Mouse (Mus musculus): ENCODE data around the gene Olfr209. TPM values are rescaled to one million over a fixed set of nuclear protein-coding genes. Genes with fewer than 3 reads are reported as not detected.

Olfr209 gene
- polyA plus RNA-seq (2015; fragmentation: Nextera tagmentation; extraction: Ambion mirVana): not detected in 2 replicates

GRCm38 (mm10) chr16:59363893-59364292, at the start of gene Olfr209:
Gene Olfr209, minus strand, starts transcription at chr16:59363993.
- no peak within 1 kb of the TSS for H3K4me3 ChIP-seq (ENCODE audit: low read depth, low read length)
- H3K36me3 ChIP-seq (ENCODE audit: control insufficient read depth, insufficient read depth): no peaks in the 10 kb centered on the region
- H3K4me2 ChIP-seq (replicated peaks; ENCODE audit: low read depth): no peak within 1 kb of the TSS
- no peak within 1 kb of the TSS for H3K9ac ChIP-seq (ENCODE audit: low read depth, low read length)
- no peaks in the 10 kb centered on the region for H3K9me3 ChIP-seq (ENCODE audit: control insufficient read depth)
- TF ChIP-seq CTCF (IDR thresholded peaks at IDR 0.05; ENCODE audit: low read depth): no peak
- H3K4me1 ChIP-seq (replicated peaks; ENCODE audit: control insufficient read depth, insufficient read depth, low read length): no peaks in the 10 kb centered on the region
- whole genome bisulfite sequencing: 70% methylated on average over 2 of the region's 2 CpGs
- no peaks in the 10 kb centered on the region for H3K27me3 ChIP-seq (replicated peaks; ENCODE audit: control insufficient read depth, insufficient read depth, low read length)
- H3K27ac ChIP-seq (ENCODE audit: low read depth, low read length): no peak within 1 kb of the TSS
- ATAC-seq: no peak

- H3K4me2 ChIP-seq (replicated peaks; ENCODE audit: low read depth): no peak overlapping the region
- H3K9me3 ChIP-seq (ENCODE audit: control insufficient read depth): no peaks in the 10 kb centered on the region
- WGBS: 54% methylated on average over 4 of the region's 4 CpGs
- no peaks in the 10 kb centered on the region for H3K27me3 ChIP-seq (replicated peaks; ENCODE audit: control insufficient read depth, insufficient read depth, low read length)
- H3K9ac ChIP-seq (ENCODE audit: low read depth, low read length): no peak overlapping the region
- no peaks in the 10 kb centered on the region for H3K4me1 ChIP-seq (replicated peaks; ENCODE audit: control insufficient read depth, insufficient read depth, low read length)
- no peaks in the 10 kb centered on the region for H3K36me3 ChIP-seq (ENCODE audit: control insufficient read depth, insufficient read depth)
- ATAC-seq: no peak
- H3K4me3 ChIP-seq (ENCODE audit: low read depth, low read length): no peak overlapping the region
- no peak for TF ChIP-seq CTCF (IDR thresholded peaks at IDR 0.05; ENCODE audit: low read depth)
- no peak overlapping the region for H3K27ac ChIP-seq (ENCODE audit: low read depth, low read length)
These were observed 49.7 kb upstream of the Olfr209 start for GRCm38 (mm10) chr16:59413475-59413874.

GRCm38 (mm10) chr16:59409800-59410199, 46.0 kb upstream of the Olfr209 start:
- Histone ChIP-seq H3K9me3 (ENCODE audit: control insufficient read depth) (no peaks in the 10 kb centered on the region), H3K36me3 (ENCODE audit: control insufficient read depth, insufficient read depth) (no peaks in the 10 kb centered on the region), H3K4me3 (ENCODE audit: low read depth, low read length) (no peak overlapping the region), H3K27me3 (replicated peaks; ENCODE audit: control insufficient read depth, insufficient read depth, low read length) (no peaks in the 10 kb centered on the region), H3K27ac (ENCODE audit: low read depth, low read length) (no peak overlapping the region), H3K4me2 (replicated peaks; ENCODE audit: low read depth) (no peak overlapping the region), H3K9ac (ENCODE audit: low read depth, low read length) (no peak overlapping the region), H3K4me1 (replicated peaks; ENCODE audit: control insufficient read depth, insufficient read depth, low read length) (no peaks in the 10 kb centered on the region)
- ATAC-seq: no peak
- TF ChIP-seq CTCF (IDR thresholded peaks at IDR 0.05; ENCODE audit: low read depth): no peak
- 64% methylated on average over 2 of the region's 2 CpGs for WGBS

GRCm38 (mm10) chr16:59409341-59409748, 45.6 kb upstream of the Olfr209 start:
- ATAC-seq: no peak
- 74% methylated on average over 15 of the region's 15 CpGs for WGBS
- Histone ChIP-seq H3K36me3 (ENCODE audit: control insufficient read depth, insufficient read depth) (no peaks in the 10 kb centered on the region), H3K27ac (ENCODE audit: low read depth, low read length) (no peak overlapping the region), H3K4me3 (ENCODE audit: low read depth, low read length) (no peak overlapping the region), H3K27me3 (replicated peaks; ENCODE audit: control insufficient read depth, insufficient read depth, low read length) (no peaks in the 10 kb centered on the region), H3K9ac (ENCODE audit: low read depth, low read length) (no peak overlapping the region), H3K4me2 (replicated peaks; ENCODE audit: low read depth) (no peak overlapping the region), H3K4me1 (replicated peaks; ENCODE audit: control insufficient read depth, insufficient read depth, low read length) (no peaks in the 10 kb centered on the region), H3K9me3 (ENCODE audit: control insufficient read depth) (no peaks in the 10 kb centered on the region)
- no peak for TF ChIP-seq CTCF (IDR thresholded peaks at IDR 0.05; ENCODE audit: low read depth)

- no peak for ATAC-seq
- no peak for TF ChIP-seq CTCF (IDR thresholded peaks at IDR 0.05; ENCODE audit: low read depth)
- WGBS: 77% methylated on average over 5 of the region's 5 CpGs
These were observed 43.2 kb upstream of the Olfr209 start, which contains the start of gene Gabrr3 for GRCm38 (mm10) chr16:59407032-59407431. Gene Gabrr3, plus strand, starts transcription at chr16:59407332.

GRCm38 (mm10) chr16:59404798-59405197, 41.0 kb upstream of the Olfr209 start:
- Histone ChIP-seq H3K9me3 (ENCODE audit: control insufficient read depth) (no peaks in the 10 kb centered on the region), H3K4me2 (replicated peaks; ENCODE audit: low read depth) (no peak overlapping the region), H3K9ac (ENCODE audit: low read depth, low read length) (no peak overlapping the region), H3K27ac (ENCODE audit: low read depth, low read length) (no peak overlapping the region), H3K36me3 (ENCODE audit: control insufficient read depth, insufficient read depth) (no peaks in the 10 kb centered on the region), H3K4me1 (replicated peaks; ENCODE audit: control insufficient read depth, insufficient read depth, low read length) (no peaks in the 10 kb centered on the region), H3K4me3 (ENCODE audit: low read depth, low read length) (no peak overlapping the region), H3K27me3 (replicated peaks; ENCODE audit: control insufficient read depth, insufficient read depth, low read length) (no peaks in the 10 kb centered on the region)
- TF ChIP-seq CTCF (IDR thresholded peaks at IDR 0.05; ENCODE audit: low read depth): no peak
- WGBS: 62% methylated on average over 9 of the region's 9 CpGs
- ATAC-seq: no peak

More at GRCm38 (mm10) chr16:59407032-59407431, 43.2 kb upstream of the Olfr209 start, which contains the start of gene Gabrr3:
- no peak within 1 kb of the TSS for H3K4me2 ChIP-seq (replicated peaks; ENCODE audit: low read depth)
- no peaks in the 10 kb centered on the region for H3K27me3 ChIP-seq (replicated peaks; ENCODE audit: control insufficient read depth, insufficient read depth, low read length)
- H3K9me3 ChIP-seq (ENCODE audit: control insufficient read depth): no peaks in the 10 kb centered on the region
- no peak within 1 kb of the TSS for H3K4me3 ChIP-seq (ENCODE audit: low read depth, low read length)
- H3K27ac ChIP-seq (ENCODE audit: low read depth, low read length): no peak within 1 kb of the TSS
- no peak within 1 kb of the TSS for H3K9ac ChIP-seq (ENCODE audit: low read depth, low read length)
- no peaks in the 10 kb centered on the region for H3K4me1 ChIP-seq (replicated peaks; ENCODE audit: control insufficient read depth, insufficient read depth, low read length)
- no peaks in the 10 kb centered on the region for H3K36me3 ChIP-seq (ENCODE audit: control insufficient read depth, insufficient read depth)

GRCm38 (mm10) chr16:59403684-59404083, 39.9 kb upstream of the Olfr209 start:
- Histone ChIP-seq H3K9ac (ENCODE audit: low read depth, low read length) (no peak overlapping the region), H3K27me3 (replicated peaks; ENCODE audit: control insufficient read depth, insufficient read depth, low read length) (no peaks in the 10 kb centered on the region), H3K4me3 (ENCODE audit: low read depth, low read length) (no peak overlapping the region), H3K4me1 (replicated peaks; ENCODE audit: control insufficient read depth, insufficient read depth, low read length) (no peaks in the 10 kb centered on the region), H3K27ac (ENCODE audit: low read depth, low read length) (no peak overlapping the region), H3K36me3 (ENCODE audit: control insufficient read depth, insufficient read depth) (no peaks in the 10 kb centered on the region), H3K9me3 (ENCODE audit: control insufficient read depth) (no peaks in the 10 kb centered on the region), H3K4me2 (replicated peaks; ENCODE audit: low read depth) (no peak overlapping the region)
- peak; percentile 57; the same call in 1 of the 2 replicates for ATAC-seq
- WGBS: 11% methylated on average over 4 of the region's 4 CpGs
- TF ChIP-seq CTCF (IDR thresholded peaks at IDR 0.05; ENCODE audit: low read depth): peak; percentile 81
